Mouse (Mus musculus) layer of hippocampus, postnatal 36 days (tissue): ENCODE measurements around the gene Tead4. TPM values are rescaled to one million over a fixed set of nuclear protein-coding genes. Genes with fewer than 3 reads are reported as not detected.
"Not testable (repeated sequence)": the region's sequence is repeated elsewhere in the genome, so short reads cannot be mapped to it uniquely, and the experiment has no call there.

Source experiments
- DNase-seq, 2 experiments: peaks; one replicate each; pipeline ENCODE4 v3.0.0; 2022
- total RNA-seq, 2 experiments: library from RNA; stranded (reverse); gene quantifications; 2 replicates each; pipeline ENCODE4 v1.2.3; 2021

The Tead4 gene
- total RNA-seq, 2 experiments from 2014 or later = 0.57 to 1.1 TPM

- no peak for DNase-seq
These were observed 66.4 kb downstream of the Tead4 start for GRCm38 (mm10) chr6:128234206-128234605.

GRCm38 (mm10) chr6:128232216-128232615, 68.4 kb downstream of the Tead4 start:
- no peak for DNase-seq

GRCm38 (mm10) chr6:128231741-128232140, 68.9 kb downstream of the Tead4 start:
- DNase-seq = no peak

GRCm38 (mm10) chr6:128227438-128228017, 73.1 kb downstream of the Tead4 start:
- DNase-seq = peak; percentile 20 to 23

GRCm38 (mm10) chr6:128226941-128227340, 73.7 kb downstream of the Tead4 start:
- no peak for DNase-seq

- DNase-seq = no peak
These were observed 74.8 kb downstream of the Tead4 start for GRCm38 (mm10) chr6:128225846-128226176.

- DNase-seq = no peak
These were observed 75.4 kb downstream of the Tead4 start for GRCm38 (mm10) chr6:128225009-128225845.

- no peak for DNase-seq
These were observed 77.5 kb downstream of the Tead4 start for GRCm38 (mm10) chr6:128223159-128223558.

- DNase-seq = not testable (repeated sequence)
These were observed 85.6 kb downstream of the Tead4 start for GRCm38 (mm10) chr6:128215004-128215403.

- DNase-seq = not testable (repeated sequence)
These were observed 91.4 kb downstream of the Tead4 start for GRCm38 (mm10) chr6:128209199-128209598.

- DNase-seq = no peak
These were observed 92.0 kb downstream of the Tead4 start for GRCm38 (mm10) chr6:128208491-128209170.

GRCm38 (mm10) chr6:128203557-128203956, 97.1 kb downstream of the Tead4 start:
- no peak for DNase-seq

- DNase-seq = peak; percentile 30 to 32
These were observed 99.6 kb downstream of the Tead4 start for GRCm38 (mm10) chr6:128200847-128201640.

- peak; percentile 99 for DNase-seq
These were observed 100.3 kb downstream of the Tead4 start for GRCm38 (mm10) chr6:128200116-128200846.

- DNase-seq = no peak
These were observed 117.1 kb downstream of the Tead4 start for GRCm38 (mm10) chr6:128183521-128183920.

- no peak for DNase-seq
These were observed 119.4 kb downstream of the Tead4 start for GRCm38 (mm10) chr6:128181176-128181575.

- DNase-seq = no peak
These were observed 121.0 kb downstream of the Tead4 start for GRCm38 (mm10) chr6:128179651-128180050.

GRCm38 (mm10) chr6:128179247-128179646, 121.4 kb downstream of the Tead4 start:
- DNase-seq = no peak

GRCm38 (mm10) chr6:128178681-128179080, 121.9 kb downstream of the Tead4 start:
- DNase-seq = no peak
